Mouse (Mus musculus): ENCODE measurements at regions not wholly inside any gene's neighbourhood (a gene's known extent, or its start where the extent isn't known, plus 50 kb on each side); places are given as distances from the start of the nearest gene placed in this dataset.

DNA sequence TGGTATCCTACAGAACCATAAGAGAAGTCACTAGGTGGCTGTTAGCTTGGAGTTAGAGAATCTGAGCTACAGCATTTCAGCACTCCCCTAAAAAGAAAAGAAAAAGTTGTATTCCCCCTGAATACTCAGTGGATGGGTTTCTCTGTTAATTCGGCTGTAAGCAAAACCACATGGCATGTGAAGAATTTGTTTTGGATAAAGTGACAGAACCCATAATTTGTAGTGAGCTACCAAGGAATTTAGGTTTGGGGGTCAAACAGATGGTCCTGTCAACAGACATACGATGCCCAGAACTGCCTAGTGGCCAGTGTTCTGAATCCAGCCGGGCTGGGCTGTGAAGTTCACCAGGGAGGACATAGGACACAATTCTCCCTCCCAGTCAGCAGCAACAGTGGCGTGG lies 358.0 kb upstream of the Kazn start:
- no peaks in the 10 kb centered on the region for H3K27me3 ChIP-seq (ENCODE audit: insufficient read depth, poor library complexity, severe bottlenecking)
- WGBS: 70% methylated on average over 4 of the region's 4 CpGs

DNA sequence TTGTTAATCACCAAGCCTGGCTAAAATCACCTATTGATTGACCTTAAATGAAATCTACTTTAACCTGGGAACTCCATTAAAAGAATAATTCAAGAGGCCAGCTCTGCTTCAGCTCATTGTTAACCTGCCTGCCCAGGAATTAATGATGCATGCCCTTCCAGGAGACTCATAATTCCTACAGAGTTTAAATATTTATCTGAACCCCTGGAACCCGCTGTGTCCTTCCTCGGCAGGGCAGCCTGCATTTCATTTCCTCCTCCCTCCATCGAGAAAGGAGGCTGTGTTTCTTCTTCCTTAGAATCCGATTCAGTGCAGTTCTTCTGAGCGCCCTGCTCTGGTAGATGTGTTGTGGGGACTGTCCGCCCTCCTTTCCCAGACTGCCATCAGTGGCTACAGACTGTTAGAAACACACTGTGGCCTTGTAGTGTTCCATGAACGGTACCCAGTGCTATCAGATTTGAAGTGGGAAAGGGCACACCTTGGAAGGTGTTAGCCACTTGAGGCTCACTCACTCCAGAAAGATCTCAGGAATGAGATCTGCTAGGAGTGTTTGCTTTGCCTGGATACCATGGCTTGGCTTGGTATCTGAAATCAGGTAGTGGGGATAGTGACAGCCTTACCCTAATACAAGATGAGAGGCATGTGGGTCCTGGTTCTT lies 350.0 kb upstream of the Kazn start:
- Histone ChIP-seq H3K36me3 (no peaks in the 10 kb centered on the region), H3K27ac (peak overlapping the region; percentile 40; the same call in 1 of the 2 replicates), H3K27me3 (ENCODE audit: insufficient read depth, poor library complexity, severe bottlenecking) (peaks cover 8% of the 10 kb centered on the region; the same call in 1 of the 2 replicates), H3K9me3 (no peaks in the 10 kb centered on the region), H3K4me1 (replicated peaks) (peaks cover 28% of the 10 kb centered on the region), H3K4me3 (no peak overlapping the region)
- 73% methylated on average over 7 of the region's 7 CpGs for WGBS
- no peak for DNase-seq (ENCODE audit: low spot score)

More for the DNA sequence above, 358.0 kb upstream of the Kazn start:
- Histone ChIP-seq H3K36me3 (no peaks in the 10 kb centered on the region), H3K4me1 (replicated peaks) (no peaks in the 10 kb centered on the region), H3K9me3 (no peaks in the 10 kb centered on the region), H3K27ac (no peak overlapping the region), H3K4me3 (no peak overlapping the region)
- no peak for DNase-seq (ENCODE audit: low spot score)

DNA sequence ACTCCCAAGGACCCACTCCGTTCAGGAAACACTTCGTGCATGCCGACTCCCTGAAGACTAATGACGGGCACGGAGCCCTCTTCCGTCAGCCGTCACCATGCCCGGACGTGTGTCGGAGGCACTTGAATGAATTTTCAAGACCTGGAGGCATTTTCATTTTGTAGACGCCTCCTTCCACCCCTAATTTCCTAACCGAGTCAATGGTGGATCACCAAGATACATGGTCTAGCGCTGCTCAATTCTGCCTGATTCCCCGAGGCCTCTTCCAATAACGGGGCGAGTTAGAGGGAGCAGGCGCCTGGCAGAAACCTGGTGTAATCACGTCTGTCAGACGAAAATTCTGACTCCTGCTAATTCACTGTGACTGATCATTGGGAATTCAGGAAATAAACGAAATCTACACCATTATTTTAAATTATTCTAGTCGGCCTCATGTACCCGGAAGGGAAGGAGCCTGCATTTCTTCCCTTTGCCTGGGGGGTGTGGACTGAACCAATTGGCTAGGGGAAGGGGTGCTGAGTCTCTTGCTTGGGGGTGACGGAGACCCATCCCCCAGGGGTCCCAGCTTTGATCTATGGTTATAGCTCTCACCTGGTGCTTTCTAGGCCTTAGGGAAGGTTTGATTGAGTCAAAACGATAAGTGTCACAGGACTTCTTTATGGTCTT lies 349.4 kb upstream of the Kazn start:
- 73% methylated on average over 24 of the region's 24 CpGs for WGBS
- no peak overlapping the region for H3K27ac ChIP-seq

DNA sequence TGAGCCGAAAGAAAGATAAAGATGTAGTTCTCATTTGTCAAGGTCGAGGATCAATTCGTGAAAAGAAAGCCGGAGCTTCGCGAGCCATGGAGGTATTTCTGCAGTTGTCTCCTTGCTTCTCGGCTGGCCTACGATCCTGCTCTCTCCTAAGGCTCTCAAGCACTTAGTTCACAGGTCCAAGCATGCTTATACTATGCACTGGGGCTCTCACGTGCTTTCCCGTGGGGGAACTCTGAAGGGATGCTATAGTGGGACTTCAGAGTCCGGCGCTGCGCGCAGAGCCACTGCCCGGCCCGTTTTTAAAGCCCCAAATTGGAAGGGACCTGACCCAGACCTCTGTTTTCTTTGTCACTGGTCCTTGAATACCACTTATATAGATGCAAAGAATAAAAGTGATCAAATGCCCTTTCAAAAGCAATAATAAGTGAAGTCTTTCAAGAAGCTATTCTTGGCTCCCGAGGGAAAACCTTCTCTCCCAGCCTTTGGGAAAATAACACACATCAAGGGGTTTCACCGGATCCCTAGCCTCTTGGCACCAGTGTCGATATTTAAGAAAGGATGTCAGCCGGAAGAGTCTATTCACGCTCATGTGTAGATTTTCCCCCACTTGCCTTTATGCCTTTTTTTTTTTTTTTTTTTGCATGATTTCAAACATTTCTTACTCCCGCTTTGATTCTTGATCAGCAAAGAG lies 348.3 kb upstream of the Kazn start:
- DNase-seq (ENCODE audit: low spot score): no peak
- H3K27ac ChIP-seq: 0 out of 2 replicates have a peak overlapping the region, but pooled peaks have one; percentile 0
- peaks cover 28% of the 10 kb centered on the region for H3K4me1 ChIP-seq (replicated peaks)
- WGBS: 75% methylated on average over 22 of the region's 22 CpGs
- H3K27me3 ChIP-seq (ENCODE audit: insufficient read depth, poor library complexity, severe bottlenecking): peaks cover 8% of the 10 kb centered on the region; the same call in 1 of the 2 replicates
- no peaks in the 10 kb centered on the region for H3K9me3 ChIP-seq
- no peaks in the 10 kb centered on the region for H3K36me3 ChIP-seq
- no peak overlapping the region for H3K4me3 ChIP-seq

More for the DNA sequence above, 349.4 kb upstream of the Kazn start:
- Histone ChIP-seq H3K4me1 (replicated peaks) (peaks cover 28% of the 10 kb centered on the region), H3K9me3 (no peaks in the 10 kb centered on the region), H3K4me3 (no peak overlapping the region), H3K36me3 (no peaks in the 10 kb centered on the region), H3K27me3 (ENCODE audit: insufficient read depth, poor library complexity, severe bottlenecking) (peaks cover 8% of the 10 kb centered on the region; the same call in 1 of the 2 replicates)
- DNase-seq (ENCODE audit: low spot score): no peak

DNA sequence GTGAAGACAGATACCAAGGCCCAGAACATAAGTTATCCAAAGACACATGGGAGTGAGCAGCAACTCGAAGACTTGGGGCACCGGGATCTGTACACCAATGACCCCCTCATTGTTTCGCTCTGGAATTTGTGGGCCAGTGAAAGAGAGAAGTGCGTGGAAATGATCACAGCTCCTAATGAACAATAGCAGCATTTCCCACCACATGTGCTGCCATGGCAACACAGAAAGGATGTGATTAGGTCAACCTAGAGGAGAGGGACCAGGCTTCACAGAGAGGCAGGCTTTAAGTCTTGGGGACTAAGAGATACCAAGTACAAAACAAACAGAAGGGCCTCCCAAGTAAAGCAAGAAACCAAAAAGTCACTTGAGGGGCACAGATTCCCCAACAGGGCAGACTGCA lies 339.3 kb upstream of the Kazn start:
- H3K27me3 ChIP-seq (ENCODE audit: insufficient read depth, poor library complexity, severe bottlenecking): no peaks in the 10 kb centered on the region
- H3K27ac ChIP-seq: peak overlapping the region; percentile 8; the same call in 1 of the 2 replicates
- WGBS: 47% methylated on average over 4 of the region's 4 CpGs
- H3K4me3 ChIP-seq: no peak overlapping the region
- H3K4me1 ChIP-seq (replicated peaks): peaks cover 21% of the 10 kb centered on the region
- DNase-seq (ENCODE audit: low spot score): peak; percentile 27
- H3K9me3 ChIP-seq: no peaks in the 10 kb centered on the region
- no peaks in the 10 kb centered on the region for H3K36me3 ChIP-seq

GRCm38 (mm10) chr4:142577519-142577918 lies 338.3 kb upstream of the Kazn start:
- 55% methylated on average over 4 of the region's 4 CpGs for WGBS
- Histone ChIP-seq H3K27ac (no peak overlapping the region), H3K27me3 (ENCODE audit: insufficient read depth, poor library complexity, severe bottlenecking) (no peaks in the 10 kb centered on the region), H3K4me3 (no peak overlapping the region), H3K9me3 (no peaks in the 10 kb centered on the region), H3K36me3 (no peaks in the 10 kb centered on the region), H3K4me1 (replicated peaks) (peaks cover 21% of the 10 kb centered on the region)
- DNase-seq (ENCODE audit: low spot score): no peak

DNA sequence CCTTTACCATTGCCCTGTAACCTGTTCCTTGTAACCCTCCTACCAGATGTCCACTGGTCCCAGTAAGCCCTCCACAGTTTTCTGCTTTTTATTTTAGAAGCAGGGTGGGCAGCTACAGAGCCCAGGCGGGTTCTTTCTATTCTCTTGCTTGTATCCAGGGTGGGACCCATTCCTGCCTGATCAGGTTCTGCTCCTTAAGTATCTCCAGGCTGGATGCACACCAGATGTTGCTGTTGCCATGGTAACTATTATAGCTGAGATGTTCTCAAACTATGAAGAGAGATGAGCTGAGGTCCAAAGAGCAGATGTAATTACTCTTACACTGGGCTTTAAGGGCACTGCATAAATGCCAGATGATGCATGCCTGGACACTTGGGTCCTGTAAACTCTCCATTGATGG lies 335.3 kb upstream of the Kazn start:
- H3K4me1 ChIP-seq (replicated peaks): peaks cover 21% of the 10 kb centered on the region
- no peaks in the 10 kb centered on the region for H3K27me3 ChIP-seq (ENCODE audit: insufficient read depth, poor library complexity, severe bottlenecking)
- H3K27ac ChIP-seq: no peak overlapping the region
- 65% methylated on average over 1 of the region's 1 CpGs for WGBS
- no peak for DNase-seq (ENCODE audit: low spot score)
- no peaks in the 10 kb centered on the region for H3K9me3 ChIP-seq
- H3K36me3 ChIP-seq: no peaks in the 10 kb centered on the region
- H3K4me3 ChIP-seq: no peak overlapping the region

DNA sequence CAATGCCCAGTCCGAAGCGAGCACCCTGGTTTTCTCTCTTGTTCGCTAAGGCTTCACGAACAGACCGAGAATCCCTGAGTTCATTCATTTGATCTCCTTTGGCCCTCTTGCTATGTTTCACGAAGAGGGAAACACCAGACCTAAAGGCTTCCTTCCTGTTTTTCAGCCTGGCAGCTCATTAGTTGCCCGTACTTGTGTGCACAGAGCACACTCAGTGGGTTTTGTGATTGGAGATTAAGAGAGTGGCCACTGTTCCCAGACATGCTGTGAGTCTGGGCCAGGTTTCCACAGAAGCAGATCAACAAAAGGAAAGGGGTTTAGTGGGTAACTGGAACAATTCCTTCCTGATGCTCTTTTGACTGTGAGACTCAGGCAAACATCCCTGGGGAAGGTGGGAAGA lies 331.5 kb upstream of the Kazn start:
- no peak for DNase-seq (ENCODE audit: low spot score)
- Histone ChIP-seq H3K27ac (no peak overlapping the region), H3K27me3 (ENCODE audit: insufficient read depth, poor library complexity, severe bottlenecking) (no peaks in the 10 kb centered on the region), H3K4me1 (replicated peaks) (no peaks in the 10 kb centered on the region), H3K4me3 (no peak overlapping the region), H3K9me3 (no peaks in the 10 kb centered on the region), H3K36me3 (no peaks in the 10 kb centered on the region)
- WGBS: 88% methylated on average over 7 of the region's 7 CpGs

- DNase-seq (ENCODE audit: low spot score): no peak
- Histone ChIP-seq H3K4me1 (replicated peaks) (no peaks in the 10 kb centered on the region), H3K27ac (no peak overlapping the region), H3K4me3 (no peak overlapping the region), H3K36me3 (no peaks in the 10 kb centered on the region), H3K9me3 (no peaks in the 10 kb centered on the region), H3K27me3 (ENCODE audit: insufficient read depth, poor library complexity, severe bottlenecking) (no peaks in the 10 kb centered on the region)
- 81% methylated on average over 6 of the region's 6 CpGs for WGBS
Observed at GRCm38 (mm10) chr4:142568556-142568955, 329.4 kb upstream of the Kazn start.

GRCm38 (mm10) chr4:142554716-142555115 lies 315.5 kb upstream of the Kazn start:
- Histone ChIP-seq H3K36me3 (no peaks in the 10 kb centered on the region), H3K27ac (no peak overlapping the region), H3K4me3 (no peak overlapping the region), H3K9me3 (no peaks in the 10 kb centered on the region), H3K27me3 (ENCODE audit: insufficient read depth, poor library complexity, severe bottlenecking) (no peaks in the 10 kb centered on the region), H3K4me1 (replicated peaks) (no peaks in the 10 kb centered on the region)
- no peak for DNase-seq (ENCODE audit: low spot score)
- 67% methylated on average over 3 of the region's 3 CpGs for WGBS

- no peaks in the 10 kb centered on the region for H3K36me3 ChIP-seq
Observed at GRCm38 (mm10) chr4:142545871-142546270, 306.7 kb upstream of the Kazn start.

GRCm38 (mm10) chr4:142545187-142545586 lies 306.0 kb upstream of the Kazn start:
- Histone ChIP-seq H3K36me3 (no peaks in the 10 kb centered on the region), H3K27ac (0 out of 2 replicates have a peak overlapping the region, but pooled peaks have one; percentile 5), H3K9me3 (no peaks in the 10 kb centered on the region), H3K4me1 (replicated peaks) (no peaks in the 10 kb centered on the region), H3K4me3 (no peak overlapping the region), H3K27me3 (ENCODE audit: insufficient read depth, poor library complexity, severe bottlenecking) (no peaks in the 10 kb centered on the region)
- DNase-seq (ENCODE audit: low spot score): no peak
- 50% methylated on average over 1 of the region's 1 CpGs for WGBS

More at GRCm38 (mm10) chr4:142545871-142546270, 306.7 kb upstream of the Kazn start:
- DNase-seq (ENCODE audit: low spot score): no peak
- Histone ChIP-seq H3K4me3 (no peak overlapping the region), H3K27ac (no peak overlapping the region), H3K27me3 (ENCODE audit: insufficient read depth, poor library complexity, severe bottlenecking) (no peaks in the 10 kb centered on the region), H3K4me1 (replicated peaks) (no peaks in the 10 kb centered on the region), H3K9me3 (no peaks in the 10 kb centered on the region)
- WGBS: 87% methylated on average over 1 of the region's 1 CpGs

GRCm38 (mm10) chr4:142544736-142545135 lies 305.5 kb upstream of the Kazn start:
- Histone ChIP-seq H3K27me3 (ENCODE audit: insufficient read depth, poor library complexity, severe bottlenecking) (no peaks in the 10 kb centered on the region), H3K27ac (0 out of 2 replicates have a peak overlapping the region, but pooled peaks have one; percentile 5), H3K4me3 (no peak overlapping the region), H3K36me3 (no peaks in the 10 kb centered on the region), H3K4me1 (replicated peaks) (no peaks in the 10 kb centered on the region), H3K9me3 (no peaks in the 10 kb centered on the region)
- no peak for DNase-seq (ENCODE audit: low spot score)
- WGBS: 81% methylated on average over 8 of the region's 8 CpGs
